Mouse (Mus musculus): ENCODE data around the gene Olfr449. TPM values are rescaled to one million over a fixed set of nuclear protein-coding genes. Genes with fewer than 3 reads are reported as not detected.
A peak's percentile ranks its signal among the peaks of the same experiment; 100 is the strongest.

Gene Olfr449
- not detected for total RNA-seq (2021)
- long read RNA-seq, experiment 1 = 0 reads
- long read RNA-seq, experiment 2 = 0 reads

DNA sequence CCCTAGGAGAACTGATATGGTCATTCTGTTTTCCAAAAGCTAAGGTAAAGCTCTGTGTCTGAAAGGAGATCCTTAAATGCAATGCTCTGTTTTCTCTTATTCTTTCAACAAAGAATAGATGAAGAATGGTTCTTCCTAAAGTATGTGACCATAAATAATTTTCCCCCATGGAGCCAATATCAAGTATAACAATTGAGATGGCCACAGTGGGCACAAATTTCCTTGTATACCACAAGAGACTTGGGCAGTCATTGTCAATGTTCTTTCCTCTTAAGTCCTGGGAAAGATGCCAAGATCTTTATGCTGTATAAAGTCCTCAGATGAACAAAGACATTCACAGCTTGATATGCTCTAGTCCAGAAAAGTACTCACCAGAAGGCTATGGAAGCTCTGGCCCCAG lies at the start of gene Olfr449:
Gene Olfr449 (plus strand): TSS at position 301 of the 400 bp plus-strand sequence.
- no peak for DNase-seq

DNA sequence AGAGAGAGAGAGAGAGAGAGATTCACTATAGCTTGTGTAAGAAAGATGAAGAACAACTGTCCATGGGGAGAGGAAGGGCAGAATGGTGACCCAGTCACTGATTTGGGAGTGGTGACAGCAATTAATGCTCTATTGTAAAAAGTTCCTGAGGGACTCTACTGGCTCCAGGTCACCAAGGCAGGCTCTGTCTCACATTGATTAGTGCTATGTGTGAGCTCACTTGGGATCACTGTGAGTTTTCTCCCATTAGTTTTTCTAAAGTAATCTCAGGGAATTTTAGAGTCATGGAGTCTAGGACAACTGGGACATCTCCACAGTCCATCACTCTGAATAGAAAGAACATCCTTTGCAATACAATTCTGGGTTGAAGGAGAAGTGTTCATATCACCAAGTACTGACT lies 49.4 kb upstream of the Olfr449 start, which contains the start of gene Olfr452:
Gene Olfr452 (plus strand): TSS at position 301 of the 400 bp plus-strand sequence.
- DNase-seq = no peak

DNA sequence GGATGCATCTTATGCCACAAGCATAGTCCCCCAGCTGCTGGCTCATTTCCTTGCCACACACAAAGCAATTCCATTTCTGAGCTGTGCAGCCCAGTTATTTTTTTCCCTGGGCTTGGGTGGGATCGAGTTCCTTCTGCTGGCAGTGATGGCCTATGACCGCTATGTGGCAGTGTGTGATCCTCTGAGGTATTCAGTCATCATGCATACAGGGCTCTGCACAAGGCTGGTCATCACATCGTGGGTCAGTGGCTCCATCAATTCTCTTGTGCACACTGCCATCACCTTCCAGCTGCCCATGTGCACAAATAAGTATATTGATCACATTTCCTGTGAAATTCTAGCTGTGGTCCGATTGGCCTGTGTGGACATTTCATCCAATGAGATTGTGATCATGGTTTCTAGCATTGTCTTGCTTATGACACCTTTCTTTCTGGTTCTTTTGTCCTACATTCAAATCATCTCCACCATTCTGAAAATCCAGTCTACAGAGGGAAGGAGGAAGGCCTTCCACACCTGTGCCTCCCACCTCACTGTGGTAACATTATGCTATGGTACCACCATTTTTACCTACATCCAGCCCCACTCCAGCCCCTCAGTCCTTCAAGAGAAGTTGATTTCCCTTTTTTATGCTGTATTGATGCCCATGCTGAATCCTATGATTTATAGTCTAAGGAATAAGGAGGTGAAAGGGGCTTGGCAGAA lies 43.8 kb upstream of the Olfr449 start:
- DNase-seq = no peak

DNA sequence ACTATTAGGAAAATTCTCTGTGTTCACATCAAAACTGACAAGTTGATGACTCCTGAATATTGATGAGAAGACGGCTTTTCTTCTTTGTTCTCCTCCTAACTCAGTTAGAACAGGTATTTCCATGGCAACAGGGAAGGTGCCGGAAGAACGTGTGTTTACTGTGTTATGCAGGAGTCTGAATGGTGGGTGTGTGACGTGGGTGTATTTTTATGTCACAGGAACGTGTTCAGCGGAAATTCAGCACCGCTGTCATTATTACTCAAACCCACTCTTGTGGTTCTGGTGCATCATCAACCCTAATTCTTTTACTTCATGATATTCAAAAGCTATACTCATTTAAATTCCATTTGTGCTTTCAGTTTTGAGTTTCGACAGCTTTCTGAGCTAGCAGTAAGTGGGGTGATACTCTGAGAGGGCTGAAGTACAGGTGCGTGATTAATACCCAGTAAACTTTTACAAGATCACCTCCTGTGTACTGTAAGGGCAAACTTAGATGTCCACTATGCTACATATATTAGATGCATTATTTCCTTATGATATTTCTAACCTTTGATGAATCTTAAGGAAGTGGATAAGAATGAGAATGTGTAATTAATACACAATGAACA lies 43.1 kb upstream of the Olfr449 start:
- DNase-seq = no peak

DNA sequence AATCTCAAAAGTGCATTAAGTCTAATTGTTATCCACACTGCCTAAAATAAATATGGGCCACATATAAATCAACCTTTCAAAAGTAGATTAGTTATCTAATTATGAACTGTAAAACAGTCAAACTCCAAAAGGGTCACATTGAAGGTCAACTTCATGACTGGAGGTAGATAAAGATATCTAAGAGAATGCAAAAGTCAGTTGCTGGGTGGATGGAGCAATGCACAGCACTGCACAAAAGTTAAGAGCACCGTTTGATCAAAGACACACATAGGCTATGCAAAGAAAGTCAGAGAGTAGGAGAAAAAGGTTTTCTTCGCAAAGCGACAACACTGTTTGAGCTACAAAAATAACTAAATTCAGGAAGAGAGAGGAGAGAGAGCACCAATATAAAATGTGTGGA lies 39.2 kb upstream of the Olfr449 start:
- no peak for DNase-seq

DNA sequence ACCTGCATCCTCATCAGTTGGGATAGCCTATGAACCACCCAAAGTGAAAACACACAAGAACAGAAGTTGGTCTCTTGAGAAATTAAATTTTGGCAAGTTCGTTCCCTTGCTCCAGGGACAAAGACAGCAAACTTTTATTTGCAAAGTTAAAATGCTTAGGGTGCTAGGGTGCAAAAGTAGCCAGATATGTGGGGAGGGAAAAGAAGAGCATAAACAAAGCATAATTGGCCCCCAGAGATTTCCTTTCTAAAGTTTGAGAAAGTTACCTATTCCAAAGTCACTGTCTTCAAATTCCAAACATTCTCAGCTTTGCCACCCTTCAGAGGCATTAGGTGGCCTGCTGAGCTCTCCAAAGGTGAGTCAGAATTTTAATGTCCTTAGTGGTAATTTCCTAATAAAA lies 22.5 kb upstream of the Olfr449 start, which contains the start of gene Olfr450:
Gene Olfr450 (plus strand): TSS at position 301 of the 400 bp plus-strand sequence.
- DNase-seq = no peak

DNA sequence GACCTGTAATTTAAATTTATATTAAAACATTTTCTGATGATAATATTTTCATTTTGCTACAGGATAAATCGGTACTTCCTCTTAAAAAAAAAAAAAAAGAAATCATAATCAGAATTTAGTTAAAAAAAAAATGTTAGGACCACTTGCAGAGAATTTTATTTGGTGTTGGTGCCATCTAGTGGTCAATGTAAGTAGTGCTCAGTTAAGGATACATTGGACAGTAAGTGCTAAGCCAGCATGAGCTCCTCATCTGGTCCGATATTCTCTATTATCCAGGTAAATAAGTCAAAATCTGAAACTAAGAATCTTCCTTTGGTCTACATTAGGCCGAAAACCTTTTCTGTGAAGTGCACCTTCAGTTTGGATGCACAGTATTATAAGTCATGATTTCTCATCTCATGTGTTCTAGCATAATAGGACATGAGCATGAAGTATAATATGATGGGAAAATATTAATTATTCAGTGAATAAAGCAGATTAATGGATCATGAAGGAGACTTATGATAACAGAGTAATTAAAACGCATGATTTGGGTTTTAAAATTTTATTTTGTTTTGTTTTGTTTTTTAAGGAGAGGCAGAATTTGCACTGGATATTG lies 26.1 kb downstream of the Olfr449 start:
- DNase-seq = peak; percentile 38

DNA sequence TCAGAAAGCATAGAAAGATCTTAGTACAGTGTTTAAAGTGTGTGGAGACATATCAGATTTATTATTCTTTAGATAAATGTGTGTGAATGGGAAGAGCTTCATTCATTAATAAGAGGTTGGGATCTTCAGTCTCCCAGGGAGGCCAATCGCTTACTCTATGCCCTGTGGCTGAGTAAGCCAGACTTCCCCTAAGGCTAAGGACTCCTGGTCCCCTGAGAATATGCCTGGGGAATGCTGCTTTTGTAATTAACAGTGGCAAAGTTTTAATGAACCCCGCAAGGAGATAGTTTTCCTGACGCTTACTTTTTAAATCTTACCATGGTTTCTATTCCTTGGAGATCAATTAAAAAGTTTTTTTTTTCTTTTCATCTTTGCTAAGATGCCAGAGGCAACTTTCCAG lies 35.5 kb downstream of the Olfr449 start:
- no peak for DNase-seq

DNA sequence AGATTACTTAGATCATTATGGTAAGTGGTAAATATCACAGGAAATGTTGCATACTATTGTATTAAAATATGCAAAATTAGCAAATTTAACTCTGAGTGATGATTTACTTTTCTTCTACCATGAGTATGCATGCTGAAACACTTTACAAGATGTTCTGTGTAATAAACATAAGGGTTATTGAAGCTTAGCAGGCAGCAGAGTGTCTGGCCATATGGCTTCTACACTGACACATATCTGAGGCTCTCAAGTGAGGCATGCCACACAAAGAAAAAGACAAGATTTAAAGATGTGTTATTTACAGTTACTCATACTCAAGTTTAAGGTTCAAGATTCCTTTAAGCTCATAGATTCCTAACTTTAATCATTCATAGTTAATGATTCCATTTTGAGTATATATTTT lies 42.1 kb downstream of the Olfr449 start:
- DNase-seq = no peak

Other genes starting within 250 kb of the Olfr449 start
- gene Tcaf3, start 236.7 kb upstream of the Olfr449 start, total RNA-seq (2021) = not detected
- gene Tcaf2, start 189.1 kb upstream of the Olfr449 start, total RNA-seq (2021) = 1 to 10 TPM; 7.8 to 8.9 TPM
- gene Tcaf1, start 124.3 kb upstream of the Olfr449 start, total RNA-seq (2021) = 10 to 100 TPM; 44.3 to 48.2 TPM
- not detected for gene Olfr453, start 95.0 kb upstream of the Olfr449 start, total RNA-seq (2021)
- gene Olfr38, start 78.0 kb upstream of the Olfr449 start, total RNA-seq (2021) = not detected
- not detected for gene Olfr452, start 49.3 kb upstream of the Olfr449 start, total RNA-seq (2021)
- not detected for gene Olfr450, start 22.4 kb upstream of the Olfr449 start, total RNA-seq (2021)
- not detected for gene Olfr448, start 56.1 kb downstream of the Olfr449 start, total RNA-seq (2021)
- not detected for gene Olfr447, start 74.5 kb downstream of the Olfr449 start, total RNA-seq (2021)
- gene Olfr446, start 87.0 kb downstream of the Olfr449 start, total RNA-seq (2021) = not detected
- not detected for gene Olfr444, start 114.7 kb downstream of the Olfr449 start, total RNA-seq (2021)

Data from adrenal gland, postnatal 10 days (tissue).